Mouse (Mus musculus) limb, embryonic 14.5 days (tissue): Measurements from ENCODE around the gene 0610010F05Rik. TPM values are rescaled to one million over a fixed set of nuclear protein-coding genes. Genes with fewer than 3 reads are reported as not detected.

Experiments
- ATAC-seq: fragments of 200-750 bp; cut with Nextera tagmentation; 2 replicates; pipeline ENCODE4 v1.8.0; 2017; ENCODE audit warnings: low read depth, moderate number of reproducible peaks, moderate TSS enrichment; ENCODE audit not compliant: low FRiP score
- DNase-seq: peaks from one replicate; pipeline ENCODE4 v3.0.0-alpha.2; 2015; ENCODE audit warnings: low spot score
- H3K27ac ChIP-seq: fragments of 300-500 bp; sonication (generic); replicated peaks from 2 replicates; pipeline ENCODE4 v1.5.1; 2014; ENCODE audit warnings: low read depth, mild to moderate bottlenecking, low read length, moderate library complexity, mixed read lengths
- H3K27me3 ChIP-seq: fragments of 300-500 bp; sonication (generic); 2 replicates; pipeline ENCODE4 v1.6.1; 2014; ENCODE audit warnings: low read length, mixed read lengths; ENCODE audit not compliant: control insufficient read depth, insufficient read depth
- H3K36me3 ChIP-seq: fragments of 300-500 bp; sonication (generic); 2 replicates; pipeline ENCODE4 v1.6.1; 2014; ENCODE audit warnings: mild to moderate bottlenecking, low read length, moderate library complexity, mixed read lengths; ENCODE audit not compliant: control insufficient read depth, insufficient read depth
- H3K4me1 ChIP-seq: fragments of 300-500 bp; sonication (generic); 2 replicates; pipeline ENCODE4 v1.6.1; 2014; ENCODE audit warnings: antibody characterized with exemption, low read length, mixed read lengths; ENCODE audit not compliant: control insufficient read depth, insufficient read depth
- H3K4me2 ChIP-seq: fragments of 300-500 bp; sonication (generic); replicated peaks from 2 replicates; pipeline ENCODE4 v1.6.1; 2014; ENCODE audit warnings: low read depth, mild to moderate bottlenecking, low read length, moderate library complexity; ENCODE audit not compliant: severe bottlenecking
- H3K4me3 ChIP-seq: fragments of 300-500 bp; sonication (generic); replicated peaks from 2 replicates; pipeline ENCODE4 v1.5.1; 2014; ENCODE audit warnings: low read length
- H3K9ac ChIP-seq: fragments of 300-500 bp; sonication (generic); 2 replicates; pipeline ENCODE4 v1.6.1; 2014; ENCODE audit warnings: mild to moderate bottlenecking, low read depth, low read length, moderate library complexity; ENCODE audit not compliant: severe bottlenecking
- H3K9me3 ChIP-seq: fragments of 300-500 bp; sonication (generic); 2 replicates; pipeline ENCODE4 v1.6.1; 2016; ENCODE audit warnings: low read length; ENCODE audit not compliant: control insufficient read depth
- POLR2A ChIP-seq: fragments of 200-500 bp; IDR thresholded peaks from 2 replicates; pipeline ENCODE4 v1.8.0; 2012; ENCODE audit warnings: inconsistent platforms, mild to moderate bottlenecking, moderate library complexity, borderline replicate concordance; ENCODE audit not compliant: insufficient read depth, insufficient read length; ENCODE audit errors: extremely low read depth
- WGBS: fragments of 180-500 bp; shearing (Covaris S2); extraction: QIAGEN DNeasy Blood & Tissue Kit; methylation state at CpG from one replicate; pipeline ENCODE4 v1.1.7; 2014; 5-methylcytosine and 5-hydroxymethylcytosine counted together
- polyA plus RNA-seq, 2 experiments: library from polyadenylated mRNA; depleted of rRNA in 1 of 2; stranded (reverse) in 1 of 2; unstranded in 1 of 2; fragments of >200 nt; fragmentation: Nextera tagmentation in 1 of 2; extraction: Ambion mirVana in 1 of 2; gene quantifications; 2 replicates each; pipeline versions ENCODE4 v1.2.1 to v1.2.3; 2012 to 2014

Gene 0610010F05Rik
- polyA plus RNA-seq, 2 experiments = 10.6 to 22.1 TPM

GRCm38 (mm10) chr11:23672256-23672749 is 38.9 kb upstream of the 0610010F05Rik start:
- no peaks in the 10 kb centered on the region for H3K27me3 ChIP-seq
- H3K27ac ChIP-seq = no peak overlapping the region
- H3K9me3 ChIP-seq = no peaks in the 10 kb centered on the region
- no peak for TF ChIP-seq POLR2A
- H3K4me1 ChIP-seq = no peaks in the 10 kb centered on the region
- DNase-seq = no peak
- H3K4me2 ChIP-seq = no peak overlapping the region
- ATAC-seq = no peak
- H3K9ac ChIP-seq = no peak overlapping the region
- H3K36me3 ChIP-seq = peaks cover 52% of the 10 kb centered on the region
- WGBS = 83% methylated on average over 4 of the region's 4 CpGs
- no peak overlapping the region for H3K4me3 ChIP-seq

- ATAC-seq (no peak), DNase-seq (peak; percentile 37)
- Histone ChIP-seq H3K4me3 (peak overlapping the region; percentile 91), H3K27me3 (no peaks in the 10 kb centered on the region), H3K4me1 (peaks cover 3% of the 10 kb centered on the region; the same call in 1 of the 2 replicates), H3K9me3 (no peaks in the 10 kb centered on the region), H3K36me3 (0 out of 2 replicates have a peak, but pooled peaks cover 8% of the 10 kb centered on the region), H3K9ac (peak overlapping the region; percentile 89; the same call in 1 of the 2 replicates), H3K4me2 (peak overlapping the region; percentile 58), H3K27ac (no peak overlapping the region)
- no peak for TF ChIP-seq POLR2A
- WGBS = 48% methylated on average over 3 of the region's 3 CpGs
Observed at GRCm38 (mm10) chr11:23667128-23667527, 33.7 kb upstream of the 0610010F05Rik start.

DNA sequence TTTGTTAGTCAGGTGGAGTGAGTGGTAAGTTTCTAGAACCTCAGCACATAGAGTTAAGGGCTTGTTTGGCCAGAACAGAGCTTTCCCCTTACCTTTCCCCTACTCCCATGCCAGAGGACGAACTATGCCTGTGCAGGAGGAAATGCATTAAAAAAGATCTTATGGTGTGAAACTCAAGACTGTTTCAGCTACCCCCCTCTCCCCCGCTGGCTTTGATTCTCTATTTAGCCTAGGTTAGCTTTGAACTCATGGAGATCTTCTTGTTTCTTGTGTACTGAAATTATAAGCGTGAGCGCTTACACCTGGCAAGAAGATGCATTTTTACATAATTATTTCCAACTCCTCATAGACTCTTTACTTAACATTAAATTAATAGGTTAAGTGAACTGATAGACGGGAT is 33.1 kb upstream of the 0610010F05Rik start:
- Histone ChIP-seq H3K27me3 (no peaks in the 10 kb centered on the region), H3K36me3 (0 out of 2 replicates have a peak, but pooled peaks cover 7% of the 10 kb centered on the region), H3K4me3 (peak overlapping the region; percentile 91), H3K4me1 (peaks cover 3% of the 10 kb centered on the region; the same call in 1 of the 2 replicates), H3K9ac (peak overlapping the region; percentile 89), H3K9me3 (no peaks in the 10 kb centered on the region), H3K27ac (peak overlapping the region; percentile 94), H3K4me2 (peak overlapping the region; percentile 58)
- TF ChIP-seq POLR2A = no peak
- ATAC-seq (no peak), DNase-seq (no peak)
- WGBS = 9% methylated on average over 5 of the region's 5 CpGs

- peak within 1 kb of the TSS; percentile 89 for H3K9ac ChIP-seq
- H3K9me3 ChIP-seq = no peaks in the 10 kb centered on the region
- peak; percentile 44; the same call in 1 of the 2 replicates for TF ChIP-seq POLR2A
- peak within 1 kb of the TSS; percentile 94 for H3K27ac ChIP-seq
- H3K36me3 ChIP-seq = 0 out of 2 replicates have a peak, but pooled peaks cover 6% of the 10 kb centered on the region
- peak within 1 kb of the TSS; percentile 58 for H3K4me2 ChIP-seq
- H3K4me1 ChIP-seq = peaks cover 3% of the 10 kb centered on the region; the same call in 1 of the 2 replicates
- H3K27me3 ChIP-seq = no peaks in the 10 kb centered on the region
- ATAC-seq (peak; percentile 97), DNase-seq (peak; percentile 97)
- peak within 1 kb of the TSS; percentile 91 for H3K4me3 ChIP-seq
- under 1% methylated on average over 47 of the region's 49 CpGs for WGBS
Observed at GRCm38 (mm10) chr11:23665798-23666501, 32.5 kb upstream of the 0610010F05Rik start, which contains the start of gene Pex13. Gene Pex13 (minus strand): TSS chr11:23665959.

GRCm38 (mm10) chr11:23665311-23665786 is 31.9 kb upstream of the 0610010F05Rik start, which contains the start of gene Pus10:
Gene Pus10 (plus strand): TSS chr11:23665674.
- no peaks in the 10 kb centered on the region for H3K27me3 ChIP-seq
- 0 out of 2 replicates have a peak, but pooled peaks cover 6% of the 10 kb centered on the region for H3K36me3 ChIP-seq
- peak; percentile 42 for ATAC-seq
- no peaks in the 10 kb centered on the region for H3K9me3 ChIP-seq
- H3K9ac ChIP-seq = peak within 1 kb of the TSS; percentile 89
- peak within 1 kb of the TSS; percentile 94 for H3K27ac ChIP-seq
- H3K4me3 ChIP-seq = peak within 1 kb of the TSS; percentile 91
- DNase-seq = peak; percentile 32
- H3K4me2 ChIP-seq = peak within 1 kb of the TSS; percentile 58
- TF ChIP-seq POLR2A = no peak
- H3K4me1 ChIP-seq = peaks cover 3% of the 10 kb centered on the region; the same call in 1 of the 2 replicates
- WGBS = under 1% methylated on average over 36 of the region's 40 CpGs
